Mouse (Mus musculus): Measurements from ENCODE around the gene Peli1. TPM values are rescaled to one million over a fixed set of nuclear protein-coding genes. Genes with fewer than 3 reads are reported as not detected.

The Peli1 gene
- polyA plus RNA-seq, 1 experiment from 2014 or later = 44.8 TPM

GRCm38 (mm10) chr11:21131692-21132091, 40.6 kb downstream of the Peli1 start:
- no peaks in the 10 kb centered on the region for H3K27me3 ChIP-seq (replicated peaks; ENCODE audit: insufficient read depth, low read length)
- H3K4me3 ChIP-seq (ENCODE audit: low read depth, low read length) = no peak overlapping the region
- H3K9me3 ChIP-seq (ENCODE audit: low read length) = no peaks in the 10 kb centered on the region
- no peaks in the 10 kb centered on the region for H3K36me3 ChIP-seq (ENCODE audit: insufficient read depth, low read length)
- H3K9ac ChIP-seq (replicated peaks; ENCODE audit: low read depth) = no peak overlapping the region
- no peak overlapping the region for H3K4me2 ChIP-seq (replicated peaks; ENCODE audit: low read depth, low read length)
- ATAC-seq = 0 out of 2 replicates have a peak, but pooled peaks have one; percentile 44
- 47% methylated on average over 2 of the region's 2 CpGs for WGBS
- TF ChIP-seq CTCF (IDR thresholded peaks at IDR 0.05) = no peak
- no peak for TF ChIP-seq EP300 (IDR thresholded peaks at IDR 0.05)
- no peaks in the 10 kb centered on the region for H3K4me1 ChIP-seq (ENCODE audit: insufficient read depth, low read depth, low read length)
- no peak overlapping the region for H3K27ac ChIP-seq (ENCODE audit: low read length)
- DNase-seq (ENCODE audit: low spot score) = peak; percentile 66

GRCm38 (mm10) chr11:21134875-21135451, 43.9 kb downstream of the Peli1 start:
- no peaks in the 10 kb centered on the region for H3K36me3 ChIP-seq (ENCODE audit: insufficient read depth, low read length)
- TF ChIP-seq EP300 (IDR thresholded peaks at IDR 0.05) = no peak
- no peak for TF ChIP-seq CTCF (IDR thresholded peaks at IDR 0.05)
- no peak overlapping the region for H3K9ac ChIP-seq (replicated peaks; ENCODE audit: low read depth)
- H3K4me1 ChIP-seq (ENCODE audit: insufficient read depth, low read depth, low read length) = no peaks in the 10 kb centered on the region
- 74% methylated on average over 2 of the region's 2 CpGs for WGBS
- H3K27me3 ChIP-seq (replicated peaks; ENCODE audit: insufficient read depth, low read length) = no peaks in the 10 kb centered on the region
- H3K4me3 ChIP-seq (ENCODE audit: low read depth, low read length) = no peak overlapping the region
- DNase-seq (ENCODE audit: low spot score) (no peak), ATAC-seq (no peak)
- H3K4me2 ChIP-seq (replicated peaks; ENCODE audit: low read depth, low read length) = no peak overlapping the region
- no peaks in the 10 kb centered on the region for H3K9me3 ChIP-seq (ENCODE audit: low read length)
- no peak overlapping the region for H3K27ac ChIP-seq (ENCODE audit: low read length)

GRCm38 (mm10) chr11:21139453-21139852, 48.4 kb downstream of the Peli1 start:
- DNase-seq (ENCODE audit: low spot score) (no peak), ATAC-seq (no peak)
- Histone ChIP-seq H3K9ac (replicated peaks; ENCODE audit: low read depth) (no peak overlapping the region), H3K27ac (ENCODE audit: low read length) (no peak overlapping the region), H3K4me3 (ENCODE audit: low read depth, low read length) (no peak overlapping the region), H3K27me3 (replicated peaks; ENCODE audit: insufficient read depth, low read length) (no peaks in the 10 kb centered on the region), H3K4me2 (replicated peaks; ENCODE audit: low read depth, low read length) (no peak overlapping the region), H3K36me3 (ENCODE audit: insufficient read depth, low read length) (peaks cover 4% of the 10 kb centered on the region; the same call in 1 of the 2 replicates), H3K9me3 (ENCODE audit: low read length) (no peaks in the 10 kb centered on the region), H3K4me1 (ENCODE audit: insufficient read depth, low read depth, low read length) (no peaks in the 10 kb centered on the region)
- WGBS = 100% methylated on average over 1 of the region's 1 CpGs
- TF ChIP-seq CTCF (IDR thresholded peaks at IDR 0.05) (no peak), EP300 (IDR thresholded peaks at IDR 0.05) (no peak)

- Histone ChIP-seq H3K4me2 (replicated peaks; ENCODE audit: low read depth, low read length) (no peak overlapping the region), H3K9me3 (ENCODE audit: low read length) (no peaks in the 10 kb centered on the region), H3K27me3 (replicated peaks; ENCODE audit: insufficient read depth, low read length) (no peaks in the 10 kb centered on the region), H3K4me3 (ENCODE audit: low read depth, low read length) (no peak overlapping the region), H3K36me3 (ENCODE audit: insufficient read depth, low read length) (peaks cover 4% of the 10 kb centered on the region; the same call in 1 of the 2 replicates), H3K4me1 (ENCODE audit: insufficient read depth, low read depth, low read length) (no peaks in the 10 kb centered on the region), H3K9ac (replicated peaks; ENCODE audit: low read depth) (no peak overlapping the region), H3K27ac (ENCODE audit: low read length) (no peak overlapping the region)
- 77% methylated on average over 7 of the region's 7 CpGs for WGBS
- TF ChIP-seq CTCF (IDR thresholded peaks at IDR 0.05) = no peak
- TF ChIP-seq EP300 (IDR thresholded peaks at IDR 0.05) = no peak
- ATAC-seq (no peak), DNase-seq (ENCODE audit: low spot score) (no peak)
These were observed 50.2 kb downstream of the Peli1 start for GRCm38 (mm10) chr11:21141242-21141641.

GRCm38 (mm10) chr11:21141755-21142154, 50.7 kb downstream of the Peli1 start:
- Histone ChIP-seq H3K9ac (replicated peaks; ENCODE audit: low read depth) (no peak overlapping the region), H3K36me3 (ENCODE audit: insufficient read depth, low read length) (peaks cover 4% of the 10 kb centered on the region; the same call in 1 of the 2 replicates), H3K4me2 (replicated peaks; ENCODE audit: low read depth, low read length) (no peak overlapping the region), H3K27ac (ENCODE audit: low read length) (no peak overlapping the region), H3K9me3 (ENCODE audit: low read length) (no peaks in the 10 kb centered on the region), H3K27me3 (replicated peaks; ENCODE audit: insufficient read depth, low read length) (no peaks in the 10 kb centered on the region), H3K4me3 (ENCODE audit: low read depth, low read length) (no peak overlapping the region), H3K4me1 (ENCODE audit: insufficient read depth, low read depth, low read length) (no peaks in the 10 kb centered on the region)
- 93% methylated on average over 4 of the region's 4 CpGs for whole genome bisulfite sequencing
- DNase-seq (ENCODE audit: low spot score) (no peak), ATAC-seq (no peak)
- no peak for TF ChIP-seq EP300 (IDR thresholded peaks at IDR 0.05)

- H3K9ac ChIP-seq (replicated peaks; ENCODE audit: low read depth) = no peak overlapping the region
- H3K36me3 ChIP-seq (ENCODE audit: insufficient read depth, low read length) = peaks cover 8% of the 10 kb centered on the region; the same call in 1 of the 2 replicates
- H3K4me3 ChIP-seq (ENCODE audit: low read depth, low read length) = no peak overlapping the region
- no peak overlapping the region for H3K27ac ChIP-seq (ENCODE audit: low read length)
- no peak overlapping the region for H3K4me2 ChIP-seq (replicated peaks; ENCODE audit: low read depth, low read length)
- TF ChIP-seq CTCF (IDR thresholded peaks at IDR 0.05) (no peak), EP300 (IDR thresholded peaks at IDR 0.05) (no peak)
- DNase-seq (ENCODE audit: low spot score) (no peak), ATAC-seq (no peak)
- 69% methylated on average over 4 of the region's 4 CpGs for WGBS
- H3K9me3 ChIP-seq (ENCODE audit: low read length) = no peaks in the 10 kb centered on the region
- no peaks in the 10 kb centered on the region for H3K27me3 ChIP-seq (replicated peaks; ENCODE audit: insufficient read depth, low read length)
- H3K4me1 ChIP-seq (ENCODE audit: insufficient read depth, low read depth, low read length) = no peaks in the 10 kb centered on the region
These were observed 58.4 kb downstream of the Peli1 start for GRCm38 (mm10) chr11:21149476-21149875.
